Mouse (Mus musculus) neutrophil, adult 5-6 weeks (primary cell): ENCODE data around the gene Tmem221. TPM values are rescaled to one million over a fixed set of nuclear protein-coding genes. Genes with fewer than 3 reads are reported as not detected.

Experiments used
- ATAC-seq: fragments of 151-379, 151-347 bp; 2 replicates; pipeline ENCODE4 v1.8.0; 2017; ENCODE audit warnings: mild to moderate bottlenecking, moderate TSS enrichment; ENCODE audit not compliant: insufficient number of reproducible peaks, poor library complexity, low FRiP score, severe bottlenecking; ENCODE audit errors: extremely low read depth
- total RNA-seq: library from RNA; stranded (forward); fragments of 200-1000 nt; gene quantifications from 2 replicates; pipeline ENCODE4 v1.2.3, GENCODE M21; 2017

The Tmem221 gene
- total RNA-seq, 1 experiment from 2014 or later: 0.58 TPM

- ATAC-seq: no peak
These were observed 21.5 kb upstream of the Tmem221 start for GRCm38 (mm10) chr8:71580201-71580600.

GRCm38 (mm10) chr8:71579476-71579875 lies 20.8 kb upstream of the Tmem221 start:
- ATAC-seq: no peak

- no peak for ATAC-seq
These were observed 20.3 kb upstream of the Tmem221 start for GRCm38 (mm10) chr8:71579009-71579408.

- ATAC-seq: no peak
These were observed 19.3 kb upstream of the Tmem221 start for GRCm38 (mm10) chr8:71577856-71578387.

GRCm38 (mm10) chr8:71575020-71575419 lies 16.3 kb upstream of the Tmem221 start:
- no peak for ATAC-seq

GRCm38 (mm10) chr8:71574426-71574825 lies 15.8 kb upstream of the Tmem221 start:
- no peak for ATAC-seq

- ATAC-seq: no peak
These were observed 14.4 kb upstream of the Tmem221 start for GRCm38 (mm10) chr8:71572847-71573633.

GRCm38 (mm10) chr8:71572077-71572476 lies 13.4 kb upstream of the Tmem221 start:
- ATAC-seq: no peak

GRCm38 (mm10) chr8:71570291-71570954 lies 11.8 kb upstream of the Tmem221 start:
- peak; percentile 61 for ATAC-seq

- ATAC-seq: peak; percentile 48
These were observed 11.0 kb upstream of the Tmem221 start for GRCm38 (mm10) chr8:71569366-71570290.

GRCm38 (mm10) chr8:71568941-71569340 lies 10.3 kb upstream of the Tmem221 start:
- no peak for ATAC-seq

GRCm38 (mm10) chr8:71568387-71568937 lies 9.8 kb upstream of the Tmem221 start, which contains the start of gene Slc27a1:
TSS of gene Slc27a1 (plus strand) at chr8:71568882.
- no peak for ATAC-seq

- ATAC-seq: no peak
These were observed 8.9 kb upstream of the Tmem221 start for GRCm38 (mm10) chr8:71567587-71567986.

GRCm38 (mm10) chr8:71566501-71566900 lies 7.8 kb upstream of the Tmem221 start, which contains the start of gene Nxnl1:
TSS of gene Nxnl1 (minus strand) at chr8:71566601.
- no peak for ATAC-seq

- no peak for ATAC-seq
These were observed 5.3 kb upstream of the Tmem221 start for GRCm38 (mm10) chr8:71563992-71564391.

GRCm38 (mm10) chr8:71562751-71563150 lies 4.1 kb upstream of the Tmem221 start:
- peak; percentile 62 for ATAC-seq

GRCm38 (mm10) chr8:71561401-71561800 lies 2.7 kb upstream of the Tmem221 start:
- peak; percentile 56 for ATAC-seq

GRCm38 (mm10) chr8:71560765-71561164 lies 2.1 kb upstream of the Tmem221 start:
- ATAC-seq: no peak

- ATAC-seq: no peak
These were observed 1.4 kb upstream of the Tmem221 start for GRCm38 (mm10) chr8:71560071-71560470.
